Mouse (Mus musculus): ENCODE measurements around the gene Sphk1.

The Sphk1 gene

DNA sequence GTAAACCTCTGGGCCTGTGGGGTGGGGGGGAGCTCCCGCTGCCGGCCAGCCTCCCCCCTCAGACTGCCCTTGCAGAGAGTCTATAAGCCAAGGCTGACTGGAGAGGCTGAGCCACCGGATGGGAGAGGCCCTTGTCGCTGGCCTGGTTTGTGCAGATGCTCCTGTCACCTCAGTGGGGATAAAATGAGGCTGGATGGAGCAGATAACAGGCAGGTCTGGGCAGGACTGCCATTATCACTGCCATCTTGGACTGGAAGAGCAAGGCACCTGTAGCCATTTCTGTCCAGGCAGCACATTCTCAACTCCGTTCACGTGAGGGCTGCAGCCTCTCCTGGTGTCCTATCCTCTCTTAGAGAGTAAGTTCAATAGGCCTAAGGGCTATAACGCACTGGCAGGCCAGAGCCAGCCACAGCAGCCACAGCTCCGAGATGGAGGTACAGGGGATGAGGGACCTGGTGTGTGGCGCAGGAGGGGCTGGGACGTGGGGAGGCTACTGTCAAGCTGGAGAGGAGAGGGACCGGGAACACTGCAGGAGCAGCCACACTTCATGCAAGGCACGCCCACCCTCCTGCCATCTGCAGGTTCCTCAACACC lies 7.5 kb downstream of the Sphk1 start:
- peak; percentile 53 for DNase-seq (ENCODE audit: low read depth)

DNA sequence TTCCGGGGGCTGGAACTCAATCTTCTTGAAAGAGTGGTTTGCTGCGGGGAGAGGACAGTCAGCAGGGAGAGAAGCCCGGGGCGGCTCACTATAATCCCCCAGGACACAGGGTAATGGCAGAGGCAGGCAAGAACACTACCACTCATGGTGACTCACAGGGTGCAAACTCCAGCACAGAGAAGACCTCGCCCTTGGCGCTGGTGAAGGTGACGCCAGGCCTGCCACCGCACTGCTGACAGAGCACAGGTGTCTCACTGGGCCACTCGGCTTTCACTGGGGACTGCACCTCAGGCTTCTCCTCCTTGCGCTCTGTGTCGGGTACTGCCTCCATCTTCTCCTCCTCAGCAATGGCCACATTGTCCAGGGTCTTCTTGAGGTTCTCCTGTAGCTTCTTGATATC lies 10.5 kb downstream of the Sphk1 start:
- no peak for DNase-seq (ENCODE audit: low read depth)

GRCm38 (mm10) chr11:116543110-116543509 lies 12.4 kb downstream of the Sphk1 start:
- DNase-seq (ENCODE audit: low read depth) = no peak

GRCm38 (mm10) chr11:116547296-116548060 lies 16.8 kb downstream of the Sphk1 start:
- no peak for DNase-seq (ENCODE audit: low read depth)

DNA sequence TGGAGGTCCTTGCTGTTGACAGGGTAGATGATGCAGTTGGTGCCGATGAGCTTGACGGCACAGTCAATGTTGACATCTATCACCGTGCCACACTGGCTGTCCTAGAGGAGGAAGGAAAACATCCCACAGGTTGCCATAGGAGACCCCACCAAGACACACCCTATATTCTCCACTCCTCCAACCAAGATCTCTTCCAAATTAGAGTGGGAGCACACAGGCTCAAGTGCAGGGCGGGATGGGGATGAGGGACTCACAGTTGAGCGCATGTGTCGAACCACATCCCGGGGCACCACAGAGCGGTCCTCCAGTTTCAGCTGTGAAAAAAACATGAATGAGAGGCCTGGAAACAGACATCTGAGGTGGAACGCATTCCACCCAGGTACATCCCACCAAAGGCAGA lies 18.1 kb downstream of the Sphk1 start:
- no peak for DNase-seq (ENCODE audit: low read depth)

DNA sequence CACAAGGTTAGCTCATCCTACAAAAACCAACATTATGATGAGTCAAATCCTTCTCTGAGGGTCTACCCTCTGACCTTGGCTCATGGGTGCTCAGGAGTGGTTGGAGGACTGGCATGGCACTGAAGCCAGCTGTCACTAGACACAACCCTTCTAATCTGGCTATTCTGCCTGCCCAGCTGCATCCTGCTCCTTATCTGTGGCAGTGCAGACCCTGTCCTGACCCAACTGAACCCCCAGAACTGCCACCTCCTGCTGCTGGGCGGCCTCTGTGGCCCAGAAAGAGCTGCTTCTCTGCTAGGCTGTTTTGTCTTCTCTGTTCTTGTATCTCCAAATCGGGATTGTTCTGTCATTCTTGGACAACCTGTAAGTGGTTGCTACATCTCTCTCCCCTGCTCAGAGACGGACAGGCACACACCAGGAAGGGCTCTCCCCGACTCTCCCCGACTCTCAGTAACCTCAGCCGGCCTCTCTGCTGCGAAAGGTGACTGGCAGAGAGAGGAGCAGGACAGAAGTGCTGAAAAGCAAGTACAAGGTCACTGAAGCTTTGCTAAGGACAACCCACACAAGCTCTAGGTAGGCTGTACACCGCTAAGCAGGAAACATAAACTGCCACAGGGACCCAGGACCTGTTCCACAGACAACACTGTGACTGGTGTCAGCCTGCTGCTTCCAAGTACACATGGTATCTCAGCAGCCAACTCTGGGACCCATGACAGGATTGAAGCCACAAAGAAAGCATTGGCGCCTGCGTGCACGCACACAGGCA lies 18.7 kb downstream of the Sphk1 start:
- DNase-seq (ENCODE audit: low read depth) = peak; percentile 53

DNA sequence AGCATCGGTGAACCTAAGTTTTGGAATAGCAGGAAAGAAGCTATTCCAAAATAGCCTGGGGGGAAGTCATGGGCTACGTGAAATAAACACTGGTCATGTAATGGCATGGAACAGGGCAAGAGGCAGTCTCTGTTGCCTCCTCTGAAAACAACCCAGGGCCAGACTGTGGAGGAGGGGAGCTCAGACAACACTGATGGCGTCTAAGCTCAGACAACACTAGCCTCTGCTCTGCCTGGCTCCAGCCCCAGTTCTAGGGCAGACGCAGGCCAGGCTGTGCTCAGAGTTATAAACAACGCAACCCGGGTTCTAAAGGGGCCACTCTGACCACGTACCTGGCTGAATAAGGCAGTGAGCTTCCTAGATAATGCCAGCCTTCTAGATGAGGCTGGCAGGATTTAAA lies 20.0 kb downstream of the Sphk1 start:
- DNase-seq (ENCODE audit: low read depth) = no peak

DNA sequence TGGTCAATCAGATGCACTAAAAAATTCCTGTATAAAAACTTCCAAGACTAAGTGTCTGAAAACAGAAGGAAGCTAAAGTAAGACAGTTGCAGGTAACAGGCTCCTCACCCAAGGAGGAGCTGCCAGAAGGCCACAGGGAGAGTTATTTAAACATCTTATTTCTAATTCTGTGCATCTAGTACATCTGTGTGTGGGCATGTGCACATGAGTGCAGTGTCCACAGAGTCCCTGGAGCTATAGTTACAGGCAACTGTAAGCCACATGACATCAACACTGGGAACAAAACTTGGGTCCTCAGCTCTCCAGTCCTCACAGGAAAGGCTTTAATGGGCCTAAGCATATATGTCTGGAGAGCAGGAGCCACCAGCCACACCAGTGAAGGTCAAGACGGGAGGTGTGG lies 21.5 kb downstream of the Sphk1 start:
- no peak for DNase-seq (ENCODE audit: low read depth)

DNA sequence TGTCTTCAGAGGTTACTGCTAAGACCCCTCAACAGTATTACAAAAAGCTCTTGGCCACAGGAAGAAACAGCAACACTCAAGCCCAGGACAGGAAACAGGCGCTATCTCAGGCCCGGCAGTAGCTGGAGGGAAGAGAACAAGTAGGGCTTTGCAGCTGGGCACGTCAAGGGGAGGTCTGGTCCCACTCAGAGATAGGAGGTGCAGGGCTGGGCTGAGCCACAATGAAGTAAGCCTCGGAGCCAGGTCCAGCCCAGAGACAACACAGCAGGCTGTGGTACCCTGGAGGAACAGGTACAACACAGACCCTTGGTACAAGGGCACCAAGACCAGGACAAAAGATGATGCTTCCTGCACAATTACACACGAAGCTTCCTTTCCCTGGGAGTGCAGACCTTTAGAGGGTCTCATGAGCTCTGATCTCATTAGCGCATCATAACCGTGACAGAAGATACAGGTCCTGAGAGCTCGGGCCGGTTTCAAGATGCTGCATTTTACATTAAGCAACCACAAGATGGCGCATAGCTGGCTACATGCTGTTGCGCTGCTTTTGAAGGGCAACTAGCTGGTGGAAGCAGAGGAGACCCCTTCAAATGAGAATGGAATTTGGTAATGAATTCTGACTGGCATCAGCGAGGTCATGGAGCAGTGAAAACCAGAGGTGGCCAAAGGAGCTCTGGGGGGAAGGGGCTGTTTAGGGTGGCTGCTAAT lies 23.6 kb downstream of the Sphk1 start:
- no peak for DNase-seq (ENCODE audit: low read depth)

- DNase-seq (ENCODE audit: low read depth) = no peak
Measured at GRCm38 (mm10) chr11:116555572-116555971, 24.8 kb downstream of the Sphk1 start.

DNA sequence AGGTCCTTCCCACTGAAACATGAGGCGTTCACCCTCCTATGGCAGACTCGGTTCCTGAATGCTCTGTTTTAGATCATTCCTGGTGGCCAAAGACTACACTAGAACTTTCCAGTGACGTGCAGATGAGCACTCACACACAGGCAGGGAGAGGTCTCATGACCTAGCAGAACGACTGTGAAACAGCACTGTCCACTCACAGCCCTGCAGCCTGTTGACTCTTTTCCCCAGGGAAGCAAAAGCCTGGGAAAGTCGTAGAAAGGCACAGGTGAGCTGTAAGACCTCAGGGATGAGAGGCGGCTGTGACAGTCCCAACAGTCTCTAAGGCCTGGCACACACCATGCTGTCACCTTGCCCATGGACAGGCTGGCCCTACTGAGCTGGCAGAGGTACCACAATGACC lies 25.6 kb downstream of the Sphk1 start:
- no peak for DNase-seq (ENCODE audit: low read depth)

GRCm38 (mm10) chr11:116565283-116566041 lies 34.7 kb downstream of the Sphk1 start:
- DNase-seq (ENCODE audit: low read depth) = no peak

GRCm38 (mm10) chr11:116567531-116567930 lies 36.8 kb downstream of the Sphk1 start:
- DNase-seq (ENCODE audit: low read depth) = no peak

GRCm38 (mm10) chr11:116570821-116571220 lies 40.1 kb downstream of the Sphk1 start:
- DNase-seq (ENCODE audit: low read depth) = no peak

- DNase-seq (ENCODE audit: low read depth) = peak; percentile 70
Measured at GRCm38 (mm10) chr11:116571767-116572679, 41.3 kb downstream of the Sphk1 start.

- DNase-seq (ENCODE audit: low read depth) = peak; percentile 64
Measured at GRCm38 (mm10) chr11:116572756-116573543, 42.2 kb downstream of the Sphk1 start.

- no peak for DNase-seq (ENCODE audit: low read depth)
Measured at GRCm38 (mm10) chr11:116574486-116574885, 43.8 kb downstream of the Sphk1 start.

- no peak for DNase-seq (ENCODE audit: low read depth)
Measured at GRCm38 (mm10) chr11:116574982-116575381, 44.3 kb downstream of the Sphk1 start.

DNA sequence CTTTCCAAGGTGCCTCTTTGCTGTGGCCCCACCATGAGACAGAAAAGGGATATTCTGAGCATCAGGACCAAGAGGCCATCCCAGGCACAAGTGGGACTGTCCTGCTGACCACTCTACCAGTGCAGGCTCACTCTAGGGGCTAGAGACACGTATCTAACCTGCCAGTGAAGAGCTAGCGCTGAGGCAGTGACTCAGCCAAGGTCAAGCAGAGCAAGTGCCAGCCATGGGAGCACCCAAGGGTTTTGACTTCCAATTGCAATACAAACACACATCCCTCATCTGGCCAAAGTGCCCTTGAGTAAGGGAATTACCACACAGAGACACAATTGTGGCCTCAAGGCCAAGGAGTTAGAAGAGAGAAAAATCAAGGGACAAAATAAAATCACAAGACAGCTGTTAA lies 44.7 kb downstream of the Sphk1 start:
- no peak for DNase-seq (ENCODE audit: low read depth)

GRCm38 (mm10) chr11:116579280-116579679 lies 48.6 kb downstream of the Sphk1 start:
- DNase-seq (ENCODE audit: low read depth) = no peak
